Mouse (Mus musculus): ENCODE results near the gene Vmp1. TPM values are rescaled to one million over a fixed set of nuclear protein-coding genes. Genes with fewer than 3 reads are reported as not detected.

Vmp1 gene
- polyA plus RNA-seq, 1 experiment from 2014 or later = 87.4 TPM

DNA sequence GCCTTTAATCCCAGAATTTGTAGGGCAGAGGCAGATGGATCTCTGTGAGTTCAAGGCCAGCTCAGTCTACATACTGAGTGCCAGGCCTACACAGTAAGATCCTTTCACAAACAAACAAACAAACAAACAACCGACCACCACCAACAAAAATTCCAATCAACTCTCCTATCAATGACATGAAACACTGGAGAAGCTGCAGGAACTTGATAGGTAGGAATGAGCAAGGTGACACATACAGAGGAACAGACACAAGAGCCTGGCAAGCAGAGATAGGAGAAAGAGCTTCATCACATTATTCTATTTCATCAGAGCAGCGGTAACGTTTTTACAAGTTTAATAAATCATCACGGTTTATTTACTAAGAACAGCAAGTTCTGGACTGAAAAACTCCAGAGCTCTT, 56.9 kb downstream of the Vmp1 start:
- no peaks in the 10 kb centered on the region for H3K4me1 ChIP-seq
- WGBS = 95% methylated on average over 4 of the region's 4 CpGs

DNA sequence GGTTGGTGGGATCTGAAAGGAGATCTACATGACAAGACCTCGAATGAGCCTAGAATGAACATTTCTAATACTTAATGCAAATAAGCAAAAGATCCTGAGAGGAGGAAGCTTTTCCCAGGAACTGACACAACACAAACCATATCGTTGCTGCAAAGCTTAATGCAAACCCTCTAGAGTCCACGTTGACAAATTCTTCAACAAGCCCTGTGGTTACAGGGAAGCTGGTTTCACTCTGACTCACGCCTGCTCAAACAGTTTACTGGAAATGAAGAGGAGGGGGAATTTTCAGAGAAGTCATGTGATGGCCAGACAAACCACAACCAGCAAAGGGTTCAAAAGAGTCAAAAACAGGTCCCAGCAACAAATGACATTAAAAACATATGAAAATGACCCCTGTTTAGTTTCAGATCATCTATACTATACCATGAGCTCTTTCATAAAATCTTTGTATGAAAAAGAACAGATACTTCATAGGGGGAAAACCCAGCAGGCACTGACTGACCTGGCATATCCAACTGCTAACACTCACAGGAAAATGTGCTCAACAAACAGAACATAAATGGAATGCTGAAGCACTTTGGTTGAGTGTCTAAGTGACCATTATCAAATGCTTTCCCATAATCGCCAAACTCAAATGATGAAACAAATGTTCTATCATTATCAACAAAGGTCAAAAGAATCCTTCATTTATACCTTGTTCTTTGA, 59.2 kb downstream of the Vmp1 start:
- Histone ChIP-seq H3K36me3 (peaks cover 3% of the 10 kb centered on the region; the same call in 1 of the 2 replicates), H3K4me3 (no peak overlapping the region), H3K9me3 (no peaks in the 10 kb centered on the region), H3K27ac (replicated peaks) (no peak overlapping the region), H3K27me3 (no peaks in the 10 kb centered on the region), H3K4me1 (no peaks in the 10 kb centered on the region), H3K9ac (replicated peaks) (no peak overlapping the region), H3K4me2 (replicated peaks) (no peak overlapping the region)
- no peak for ATAC-seq (ENCODE audit: low FRiP score, low read depth)
- 75% methylated on average over 5 of the region's 5 CpGs for WGBS

More for the DNA sequence above, 56.9 kb downstream of the Vmp1 start:
- H3K36me3 ChIP-seq = peaks cover 7% of the 10 kb centered on the region; the same call in 1 of the 2 replicates
- H3K9me3 ChIP-seq = no peaks in the 10 kb centered on the region
- no peaks in the 10 kb centered on the region for H3K27me3 ChIP-seq
- H3K4me2 ChIP-seq (replicated peaks) = no peak overlapping the region
- no peak overlapping the region for H3K9ac ChIP-seq (replicated peaks)
- H3K4me3 ChIP-seq = no peak overlapping the region
- no peak for ATAC-seq (ENCODE audit: low FRiP score, low read depth)
- H3K27ac ChIP-seq (replicated peaks) = no peak overlapping the region

DNA sequence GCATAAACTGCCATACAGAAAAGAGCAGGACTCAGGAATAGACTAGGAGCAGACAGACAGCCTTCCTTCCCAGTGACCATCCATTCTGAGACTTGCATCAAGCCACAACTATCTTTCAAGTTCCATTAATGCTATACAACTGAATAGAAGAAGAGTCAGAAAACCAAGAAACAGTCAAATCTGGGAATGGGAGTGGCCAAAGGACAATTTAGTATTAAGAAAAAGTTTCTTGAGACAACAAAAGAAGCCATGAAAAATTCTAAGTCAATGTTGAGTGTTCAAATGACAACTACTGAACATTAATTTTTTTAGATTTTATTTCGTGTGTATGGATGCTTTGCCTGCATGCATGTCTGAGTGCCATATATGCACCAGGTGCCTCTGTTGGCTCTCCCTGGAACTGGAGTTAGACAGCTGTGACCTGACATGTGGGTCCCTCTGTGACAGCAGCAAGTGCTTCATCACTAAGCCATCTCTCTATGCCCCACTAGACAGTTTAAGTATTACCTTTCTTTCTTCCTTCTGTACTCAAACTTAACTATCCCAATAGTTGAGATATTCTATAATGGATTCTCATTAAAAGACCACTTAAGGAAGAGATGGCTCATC, 60.1 kb downstream of the Vmp1 start:
- 97% methylated on average over 1 of the region's 1 CpGs for WGBS
- H3K4me2 ChIP-seq (replicated peaks) = no peak overlapping the region
- H3K9me3 ChIP-seq = no peaks in the 10 kb centered on the region
- no peak for ATAC-seq (ENCODE audit: low FRiP score, low read depth)
- no peaks in the 10 kb centered on the region for H3K4me1 ChIP-seq
- H3K27ac ChIP-seq (replicated peaks) = no peak overlapping the region
- H3K27me3 ChIP-seq = no peaks in the 10 kb centered on the region
- H3K4me3 ChIP-seq = no peak overlapping the region
- no peak overlapping the region for H3K9ac ChIP-seq (replicated peaks)
- H3K36me3 ChIP-seq = peaks cover 3% of the 10 kb centered on the region; the same call in 1 of the 2 replicates

GRCm38 (mm10) chr11:86622191-86622912, 61.3 kb downstream of the Vmp1 start:
- 75% methylated on average over 1 of the region's 1 CpGs for WGBS
- Histone ChIP-seq H3K4me3 (no peak overlapping the region), H3K9me3 (no peaks in the 10 kb centered on the region), H3K36me3 (no peaks in the 10 kb centered on the region), H3K9ac (replicated peaks) (no peak overlapping the region), H3K27ac (replicated peaks) (no peak overlapping the region), H3K4me1 (no peaks in the 10 kb centered on the region), H3K4me2 (replicated peaks) (no peak overlapping the region), H3K27me3 (no peaks in the 10 kb centered on the region)
- ATAC-seq (ENCODE audit: low FRiP score, low read depth) = no peak

GRCm38 (mm10) chr11:86621139-86621538, 62.5 kb downstream of the Vmp1 start:
- Histone ChIP-seq H3K36me3 (0 out of 2 replicates have a peak, but pooled peaks cover under 1% of the 10 kb centered on the region), H3K4me2 (replicated peaks) (no peak overlapping the region), H3K9ac (replicated peaks) (no peak overlapping the region), H3K27ac (replicated peaks) (no peak overlapping the region), H3K27me3 (no peaks in the 10 kb centered on the region), H3K4me3 (no peak overlapping the region), H3K4me1 (no peaks in the 10 kb centered on the region), H3K9me3 (no peaks in the 10 kb centered on the region)
- WGBS = 95% methylated on average over 13 of the region's 13 CpGs
- ATAC-seq (ENCODE audit: low FRiP score, low read depth) = no peak

- Histone ChIP-seq H3K36me3 (0 out of 2 replicates have a peak, but pooled peaks cover 5% of the 10 kb centered on the region), H3K9ac (replicated peaks) (no peak overlapping the region), H3K4me3 (no peak overlapping the region), H3K27ac (replicated peaks) (no peak overlapping the region), H3K4me1 (no peaks in the 10 kb centered on the region), H3K4me2 (replicated peaks) (no peak overlapping the region), H3K9me3 (no peaks in the 10 kb centered on the region), H3K27me3 (no peaks in the 10 kb centered on the region)
- ATAC-seq (ENCODE audit: low FRiP score, low read depth) = no peak
- 88% methylated on average over 2 of the region's 2 CpGs for WGBS
Measured at GRCm38 (mm10) chr11:86618548-86619335, 64.9 kb downstream of the Vmp1 start.

DNA sequence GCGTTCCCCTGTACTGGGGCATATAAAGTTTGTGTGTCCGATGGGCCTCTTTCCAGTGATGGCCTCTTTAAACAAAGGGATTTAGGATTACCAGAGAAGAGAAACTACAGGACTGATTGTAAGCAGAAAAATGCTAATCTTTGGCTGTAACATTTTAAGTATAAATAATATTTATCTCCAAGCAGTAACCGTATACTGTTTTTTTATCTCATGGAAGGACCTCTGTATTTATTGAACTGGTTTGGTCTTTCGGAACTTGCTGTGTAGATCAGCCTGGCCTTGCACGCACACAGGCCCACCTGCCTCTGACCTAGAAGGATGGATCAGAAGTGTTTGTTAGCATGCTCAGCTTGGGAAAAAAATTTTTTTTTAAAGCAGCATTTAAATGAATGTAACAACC, 69.0 kb downstream of the Vmp1 start:
- H3K4me3 ChIP-seq = no peak overlapping the region
- 0 out of 2 replicates have a peak, but pooled peaks cover 9% of the 10 kb centered on the region for H3K36me3 ChIP-seq
- H3K9ac ChIP-seq (replicated peaks) = no peak overlapping the region
- H3K27me3 ChIP-seq = no peaks in the 10 kb centered on the region
- no peaks in the 10 kb centered on the region for H3K4me1 ChIP-seq
- ATAC-seq (ENCODE audit: low FRiP score, low read depth) = no peak
- no peak overlapping the region for H3K27ac ChIP-seq (replicated peaks)
- H3K4me2 ChIP-seq (replicated peaks) = no peak overlapping the region
- H3K9me3 ChIP-seq = no peaks in the 10 kb centered on the region
- 84% methylated on average over 5 of the region's 5 CpGs for WGBS

DNA sequence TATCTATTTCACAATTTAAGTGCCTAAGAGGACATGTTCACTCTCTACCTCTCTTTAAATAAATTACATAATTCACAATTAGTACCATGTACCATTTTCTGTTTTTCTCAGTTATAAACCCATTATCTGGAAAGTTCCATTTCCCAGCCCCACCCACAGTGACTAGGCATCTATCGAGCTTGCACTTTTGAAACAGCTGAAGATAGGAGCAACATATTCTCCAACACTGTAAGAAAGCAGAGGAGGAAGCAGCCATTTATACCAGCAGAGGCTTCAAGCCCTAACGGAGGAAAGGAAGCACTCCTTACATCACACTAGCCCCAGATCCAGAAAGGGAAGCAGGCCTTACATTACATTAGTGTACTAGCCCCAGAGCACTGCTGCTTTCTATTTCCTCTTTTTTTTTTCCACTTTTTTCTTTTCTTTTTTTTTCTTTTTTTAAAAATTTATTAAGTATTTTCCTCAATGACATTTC, 69.5 kb downstream of the Vmp1 start:
- Histone ChIP-seq H3K27me3 (no peaks in the 10 kb centered on the region), H3K9ac (replicated peaks) (no peak overlapping the region), H3K36me3 (0 out of 2 replicates have a peak, but pooled peaks cover 9% of the 10 kb centered on the region), H3K4me1 (no peaks in the 10 kb centered on the region), H3K4me3 (no peak overlapping the region), H3K4me2 (replicated peaks) (no peak overlapping the region), H3K9me3 (no peaks in the 10 kb centered on the region), H3K27ac (replicated peaks) (no peak overlapping the region)
- WGBS = 80% methylated on average over 2 of the region's 2 CpGs
- ATAC-seq (ENCODE audit: low FRiP score, low read depth) = no peak

DNA sequence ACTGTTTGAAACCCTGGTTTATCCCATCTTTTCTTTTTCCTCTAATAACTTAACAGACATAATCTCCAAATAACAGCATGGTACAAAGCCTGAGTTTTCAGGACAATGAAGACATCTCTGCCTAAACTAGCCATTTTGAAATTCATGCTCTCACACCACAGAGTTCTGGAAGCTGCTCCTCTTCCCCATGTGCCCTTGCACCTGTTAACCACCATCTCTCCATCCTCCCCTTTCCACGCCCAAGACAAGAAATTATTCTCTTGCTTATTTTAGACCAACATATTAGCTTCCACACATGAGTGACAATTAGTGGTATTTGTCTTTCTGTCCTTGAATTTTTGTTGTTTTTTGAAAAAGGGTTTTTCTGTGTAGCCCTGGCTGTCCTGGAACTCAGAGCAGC, 71.6 kb downstream of the Vmp1 start:
- H3K4me2 ChIP-seq (replicated peaks) = no peak overlapping the region
- no peaks in the 10 kb centered on the region for H3K4me1 ChIP-seq
- H3K27ac ChIP-seq (replicated peaks) = no peak overlapping the region
- peaks cover 9% of the 10 kb centered on the region; the same call in 1 of the 2 replicates for H3K36me3 ChIP-seq
- H3K4me3 ChIP-seq = no peak overlapping the region
- 91% methylated on average over 1 of the region's 1 CpGs for WGBS
- no peak for ATAC-seq (ENCODE audit: low FRiP score, low read depth)
- H3K27me3 ChIP-seq = no peaks in the 10 kb centered on the region
- H3K9ac ChIP-seq (replicated peaks) = no peak overlapping the region
- no peaks in the 10 kb centered on the region for H3K9me3 ChIP-seq

DNA sequence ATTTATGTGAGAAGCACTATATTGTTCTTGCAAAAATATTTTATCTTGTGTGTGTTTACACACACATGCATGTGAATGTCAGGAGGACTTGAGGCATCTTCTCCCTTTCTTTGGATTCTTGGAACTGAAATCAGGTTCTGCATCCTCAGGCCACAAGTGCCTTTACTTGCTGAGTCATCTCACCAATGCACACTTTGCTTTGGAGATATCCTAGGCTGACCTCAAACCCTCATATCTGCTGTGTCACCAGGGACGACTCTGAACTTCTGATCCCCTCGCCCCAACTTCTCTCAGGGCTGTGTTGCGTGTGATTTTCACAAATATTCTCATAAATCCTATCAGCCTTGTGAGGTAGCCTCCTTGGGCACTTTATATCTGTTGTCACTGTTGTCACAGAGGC, 73.4 kb downstream of the Vmp1 start:
- H3K4me2 ChIP-seq (replicated peaks) = no peak overlapping the region
- ATAC-seq (ENCODE audit: low FRiP score, low read depth) = no peak
- no peak overlapping the region for H3K4me3 ChIP-seq
- no peaks in the 10 kb centered on the region for H3K4me1 ChIP-seq
- 89% methylated on average over 3 of the region's 3 CpGs for WGBS
- no peak overlapping the region for H3K9ac ChIP-seq (replicated peaks)
- no peak overlapping the region for H3K27ac ChIP-seq (replicated peaks)
- H3K27me3 ChIP-seq = no peaks in the 10 kb centered on the region
- H3K9me3 ChIP-seq = no peaks in the 10 kb centered on the region
- peaks cover 16% of the 10 kb centered on the region for H3K36me3 ChIP-seq

- 86% methylated on average over 2 of the region's 2 CpGs for WGBS
- Histone ChIP-seq H3K27me3 (no peaks in the 10 kb centered on the region), H3K4me1 (no peaks in the 10 kb centered on the region), H3K9ac (replicated peaks) (no peak overlapping the region), H3K4me2 (replicated peaks) (no peak overlapping the region), H3K36me3 (peaks cover 16% of the 10 kb centered on the region), H3K27ac (replicated peaks) (no peak overlapping the region), H3K4me3 (no peak overlapping the region), H3K9me3 (no peaks in the 10 kb centered on the region)
- ATAC-seq (ENCODE audit: low FRiP score, low read depth) = no peak
Measured at GRCm38 (mm10) chr11:86607808-86608350, 75.8 kb downstream of the Vmp1 start.

Measured in midbrain, embryonic 12.5 days (tissue).